Mouse (Mus musculus) brain, embryonic 14.5 days (tissue): ENCODE measurements around the gene Klk11.

Experiments
- CTCF ChIP-seq: fragments of 200-500 bp; IDR thresholded peaks from 2 replicates; pipeline ENCODE4 v1.5.1; 2012; ENCODE audit warnings: inconsistent platforms, mild to moderate bottlenecking, moderate library complexity, borderline replicate concordance; ENCODE audit not compliant: insufficient read depth, insufficient read length; ENCODE audit errors: extremely low read depth
- POLR2A ChIP-seq: fragments of 200-500 bp; IDR thresholded peaks from 2 replicates; pipeline ENCODE4 v1.6.1; 2012; ENCODE audit warnings: mild to moderate bottlenecking, inconsistent platforms, borderline replicate concordance; ENCODE audit not compliant: poor library complexity, insufficient read depth, insufficient read length, severe bottlenecking; ENCODE audit errors: extremely low read depth

- no peak for TF ChIP-seq CTCF
- no peak for TF ChIP-seq POLR2A
Measured at GRCm38 (mm10) chr7:43796355-43796754, 22.0 kb downstream of the Klk11 start.
